Mouse (Mus musculus): ENCODE data around the gene Slamf7. TPM values are rescaled to one million over a fixed set of nuclear protein-coding genes. Genes with fewer than 3 reads are reported as not detected.

Slamf7 gene
- total RNA-seq, 2 experiments from 2014 or later = not detected

Small RNA genes within 50 kb of the gene (microRNA-seq; reads per million reads assigned to microRNA genes)
- 0 reads per million in 2 experiments for gene Mir7683

Other genes starting within 250 kb of the Slamf7 start
- gene Usf1, start 241.7 kb downstream of the Slamf7 start, total RNA-seq (2021) = 10 to 100 TPM; 25.8 to 27.0 TPM
- gene Tstd1, start 234.2 kb downstream of the Slamf7 start, total RNA-seq (2021) = under 1 TPM; 0.78 to 0.98 TPM
- gene F11r, start 215.5 kb downstream of the Slamf7 start, total RNA-seq (2021) = 10 to 100 TPM; 10.8 to 12.6 TPM
- 1 to 10 TPM; 2.1 to 2.5 TPM for gene Alyref2, start 149.6 kb downstream of the Slamf7 start, total RNA-seq (2021)
- not detected for gene Itln1, start 117.7 kb downstream of the Slamf7 start, total RNA-seq (2021)
- not detected for gene Cd244a, start 93.8 kb downstream of the Slamf7 start, total RNA-seq (2021)
- under 1 TPM; 0.11 to 0.21 TPM for gene Ly9, start 45.6 kb downstream of the Slamf7 start, total RNA-seq (2021)
- gene Cd48, start 29.0 kb upstream of the Slamf7 start, total RNA-seq (2021) = 1 to 10 TPM in 1 of 2 experiments, under 1 TPM in 1; 0.75 to 1.1 TPM
- gene Slamf1, start 114.1 kb upstream of the Slamf7 start, total RNA-seq (2021) = not detected
- 1 to 10 TPM; 1.1 to 1.4 TPM for gene Cd84, start 186.7 kb upstream of the Slamf7 start, total RNA-seq (2021)
- gene Gm10521, start 242.6 kb upstream of the Slamf7 start, total RNA-seq (2021) = under 1 TPM in 1 of 2 experiments, not detected in 1; 0.13 TPM